Mouse (Mus musculus): ENCODE data around the gene Tbc1d17. TPM values are rescaled to one million over a fixed set of nuclear protein-coding genes. Genes with fewer than 3 reads are reported as not detected.

The Tbc1d17 gene
- polyA plus RNA-seq, 1 experiment from 2014 or later, result 28.3 TPM

GRCm38 (mm10) chr7:44817441-44817840 lies 31.4 kb downstream of the Tbc1d17 start:
- peak overlapping the region; percentile 90 for H3K4me3 ChIP-seq (ENCODE audit: inconsistent target)
- peak overlapping the region; percentile 93 for H3K27ac ChIP-seq
- 20% methylated on average over 3 of the region's 3 CpGs for WGBS (ENCODE audit: missing documents)
- H3K36me3 ChIP-seq (ENCODE audit: inconsistent target), result no peaks in the 10 kb centered on the region
- H3K79me2 ChIP-seq (ENCODE audit: inconsistent target), result peaks cover 59% of the 10 kb centered on the region

GRCm38 (mm10) chr7:44816470-44817021 lies 32.3 kb downstream of the Tbc1d17 start, which contains the start of gene Atf5:
Gene Atf5, minus strand, starts transcription at chr7:44816658.
- H3K79me2 ChIP-seq (ENCODE audit: inconsistent target), result peaks cover 50% of the 10 kb centered on the region
- under 1% methylated on average over 57 of the region's 57 CpGs for WGBS (ENCODE audit: missing documents)
- peak within 1 kb of the TSS; percentile 93 for H3K27ac ChIP-seq
- peak within 1 kb of the TSS; percentile 90 for H3K4me3 ChIP-seq (ENCODE audit: inconsistent target)
- no peaks in the 10 kb centered on the region for H3K36me3 ChIP-seq (ENCODE audit: inconsistent target)

DNA sequence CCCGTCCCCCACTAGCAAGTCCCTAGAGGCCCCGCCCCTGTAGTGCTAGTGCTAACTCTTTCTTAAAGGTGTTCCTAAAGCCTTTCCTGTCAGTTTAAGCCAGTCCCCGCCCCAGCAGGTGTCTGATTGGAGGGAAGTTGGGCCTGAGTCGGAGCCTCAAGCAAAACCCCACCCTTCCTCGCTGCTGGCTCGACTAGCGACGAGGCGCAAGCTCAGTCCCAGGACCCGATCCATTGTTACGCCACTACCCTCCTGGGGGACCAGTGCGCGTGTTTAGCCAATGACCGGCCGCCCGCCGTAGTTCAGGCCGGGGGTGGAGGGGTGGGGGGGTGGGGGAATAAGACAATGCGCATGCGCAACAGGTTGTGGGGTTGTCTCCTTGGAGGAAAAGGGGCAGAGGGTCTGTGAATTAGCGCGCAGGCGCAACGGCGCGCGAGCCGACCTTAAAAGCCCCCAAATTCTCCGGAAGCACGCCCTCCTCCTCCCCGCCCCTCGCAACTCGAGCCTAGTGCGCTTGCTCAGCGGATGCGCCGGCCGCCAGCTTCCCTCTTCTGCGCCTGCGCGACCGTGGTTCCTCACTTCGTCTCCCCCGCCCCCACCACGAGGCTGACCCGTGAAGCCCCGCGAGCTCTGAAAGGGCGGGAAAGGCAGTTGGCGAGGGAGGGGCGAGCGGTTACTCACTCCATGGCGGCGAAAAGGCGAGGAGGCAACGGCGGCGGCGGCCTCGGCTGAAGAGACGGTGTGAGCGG lies 33.0 kb downstream of the Tbc1d17 start, which contains the start of the genes Nup62 and Il4i1:
Gene Nup62 (plus strand): TSS at position 368 of the 749 bp plus-strand sequence.
Gene Il4i1 (plus strand): TSS at position 667 of the 749 bp plus-strand sequence.
- H3K4me3 ChIP-seq (ENCODE audit: inconsistent target), result peak within 1 kb of the TSS; percentile 90
- peak within 1 kb of the TSS; percentile 93 for H3K27ac ChIP-seq
- under 1% methylated on average over 61 of the region's 62 CpGs for WGBS (ENCODE audit: missing documents)
- peaks cover 44% of the 10 kb centered on the region for H3K79me2 ChIP-seq (ENCODE audit: inconsistent target)
- H3K36me3 ChIP-seq (ENCODE audit: inconsistent target), result no peaks in the 10 kb centered on the region

GRCm38 (mm10) chr7:44814952-44815553 lies 33.8 kb downstream of the Tbc1d17 start:
- 63% methylated on average over 11 of the region's 14 CpGs for WGBS (ENCODE audit: missing documents)
- Histone ChIP-seq H3K36me3 (ENCODE audit: inconsistent target) (no peaks in the 10 kb centered on the region), H3K4me3 (ENCODE audit: inconsistent target) (peak overlapping the region; percentile 90), H3K79me2 (ENCODE audit: inconsistent target) (peaks cover 35% of the 10 kb centered on the region), H3K27ac (peak overlapping the region; percentile 93)

- Histone ChIP-seq H3K79me2 (ENCODE audit: inconsistent target) (peaks cover 29% of the 10 kb centered on the region), H3K4me3 (ENCODE audit: inconsistent target) (no peak overlapping the region), H3K36me3 (ENCODE audit: inconsistent target) (no peaks in the 10 kb centered on the region), H3K27ac (no peak overlapping the region)
- 90% methylated on average over 2 of the region's 4 CpGs for WGBS (ENCODE audit: missing documents)
Observed at GRCm38 (mm10) chr7:44814423-44814822, 34.5 kb downstream of the Tbc1d17 start.

- Histone ChIP-seq H3K36me3 (ENCODE audit: inconsistent target) (no peaks in the 10 kb centered on the region), H3K27ac (no peak overlapping the region), H3K79me2 (ENCODE audit: inconsistent target) (peaks cover 25% of the 10 kb centered on the region), H3K4me3 (ENCODE audit: inconsistent target) (no peak overlapping the region)
- WGBS (ENCODE audit: missing documents), result 96% methylated on average over 3 of the region's 3 CpGs
Observed at GRCm38 (mm10) chr7:44813985-44814384, 34.9 kb downstream of the Tbc1d17 start.

GRCm38 (mm10) chr7:44812651-44813325 lies 36.1 kb downstream of the Tbc1d17 start:
- Histone ChIP-seq H3K4me3 (ENCODE audit: inconsistent target) (no peak overlapping the region), H3K27ac (no peak overlapping the region), H3K79me2 (ENCODE audit: inconsistent target) (peaks cover 13% of the 10 kb centered on the region), H3K36me3 (ENCODE audit: inconsistent target) (no peaks in the 10 kb centered on the region)
- 98% methylated on average over 15 of the region's 20 CpGs for WGBS (ENCODE audit: missing documents)

GRCm38 (mm10) chr7:44810819-44811557 lies 37.9 kb downstream of the Tbc1d17 start:
- no peak overlapping the region for H3K27ac ChIP-seq
- 91% methylated on average over 7 of the region's 7 CpGs for WGBS (ENCODE audit: missing documents)
- H3K79me2 ChIP-seq (ENCODE audit: inconsistent target), result no peaks in the 10 kb centered on the region; the same call in 1 of the 2 replicates
- H3K36me3 ChIP-seq (ENCODE audit: inconsistent target), result no peaks in the 10 kb centered on the region
- H3K4me3 ChIP-seq (ENCODE audit: inconsistent target), result no peak overlapping the region

- Histone ChIP-seq H3K36me3 (ENCODE audit: inconsistent target) (no peaks in the 10 kb centered on the region), H3K79me2 (ENCODE audit: inconsistent target) (no peaks in the 10 kb centered on the region; the same call in 1 of the 2 replicates), H3K27ac (no peak overlapping the region), H3K4me3 (ENCODE audit: inconsistent target) (no peak overlapping the region)
- 86% methylated on average over 4 of the region's 4 CpGs for WGBS (ENCODE audit: missing documents)
Observed at GRCm38 (mm10) chr7:44810365-44810764, 38.5 kb downstream of the Tbc1d17 start.

DNA sequence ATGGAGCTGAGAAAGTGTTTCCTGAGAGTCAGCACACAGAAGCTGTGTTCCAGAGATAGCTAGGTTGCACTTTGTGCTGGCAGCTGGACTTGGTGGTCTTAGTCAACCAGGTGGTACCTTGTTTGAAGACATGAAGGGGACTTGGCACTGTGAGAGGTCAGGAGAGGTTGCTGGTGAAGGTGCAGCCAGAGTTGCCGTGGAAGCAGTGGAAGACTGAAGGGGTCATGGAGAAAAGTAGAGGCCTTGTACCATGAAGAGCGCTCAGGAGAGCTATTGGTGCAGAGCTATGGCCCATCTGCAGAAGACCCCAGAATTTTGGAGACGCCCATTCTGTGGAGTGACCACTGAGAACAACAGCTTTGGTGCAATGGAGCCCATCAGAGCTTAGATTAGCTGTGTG lies 39.4 kb downstream of the Tbc1d17 start:
- H3K27ac ChIP-seq, result no peak overlapping the region
- H3K79me2 ChIP-seq (ENCODE audit: inconsistent target), result no peaks in the 10 kb centered on the region; the same call in 1 of the 2 replicates
- WGBS (ENCODE audit: missing documents), result 97% methylated on average over 3 of the region's 3 CpGs
- H3K4me3 ChIP-seq (ENCODE audit: inconsistent target), result no peak overlapping the region
- H3K36me3 ChIP-seq (ENCODE audit: inconsistent target), result no peaks in the 10 kb centered on the region

GRCm38 (mm10) chr7:44808927-44809326 lies 40.0 kb downstream of the Tbc1d17 start:
- Histone ChIP-seq H3K79me2 (ENCODE audit: inconsistent target) (no peaks in the 10 kb centered on the region; the same call in 1 of the 2 replicates), H3K27ac (no peak overlapping the region), H3K36me3 (ENCODE audit: inconsistent target) (no peaks in the 10 kb centered on the region), H3K4me3 (ENCODE audit: inconsistent target) (no peak overlapping the region)
- 68% methylated on average over 2 of the region's 2 CpGs for WGBS (ENCODE audit: missing documents)

- Histone ChIP-seq H3K27ac (peak overlapping the region; percentile 88), H3K36me3 (ENCODE audit: inconsistent target) (no peaks in the 10 kb centered on the region), H3K4me3 (ENCODE audit: inconsistent target) (no peak overlapping the region), H3K79me2 (ENCODE audit: inconsistent target) (no peaks in the 10 kb centered on the region)
- 50% methylated on average over 6 of the region's 6 CpGs for WGBS (ENCODE audit: missing documents)
Observed at GRCm38 (mm10) chr7:44792781-44793180, 56.1 kb downstream of the Tbc1d17 start.

DNA sequence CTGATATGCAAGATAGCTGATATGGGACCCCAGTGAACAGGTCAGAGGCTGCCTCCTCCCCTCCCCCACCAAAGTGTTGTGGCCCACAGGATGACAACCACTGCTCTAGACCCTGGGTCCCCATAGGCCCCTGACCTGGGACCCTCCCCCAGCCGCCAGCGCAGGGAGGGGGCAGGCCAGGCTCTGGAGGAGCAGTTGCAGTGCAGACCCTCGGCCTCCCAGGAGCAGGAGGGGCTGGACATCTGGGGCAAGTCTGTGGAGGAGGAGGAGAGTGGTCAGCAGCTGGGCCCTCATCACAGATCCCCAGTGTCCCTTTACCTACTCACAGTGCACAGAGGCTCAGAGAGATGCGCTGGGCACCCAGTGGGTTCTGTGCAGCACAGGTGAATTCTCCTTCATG lies 58.8 kb downstream of the Tbc1d17 start:
- no peaks in the 10 kb centered on the region for H3K36me3 ChIP-seq (ENCODE audit: inconsistent target)
- WGBS (ENCODE audit: missing documents), result 77% methylated on average over 3 of the region's 4 CpGs
- no peak overlapping the region for H3K4me3 ChIP-seq (ENCODE audit: inconsistent target)
- no peaks in the 10 kb centered on the region for H3K79me2 ChIP-seq (ENCODE audit: inconsistent target)
- no peak overlapping the region for H3K27ac ChIP-seq

DNA sequence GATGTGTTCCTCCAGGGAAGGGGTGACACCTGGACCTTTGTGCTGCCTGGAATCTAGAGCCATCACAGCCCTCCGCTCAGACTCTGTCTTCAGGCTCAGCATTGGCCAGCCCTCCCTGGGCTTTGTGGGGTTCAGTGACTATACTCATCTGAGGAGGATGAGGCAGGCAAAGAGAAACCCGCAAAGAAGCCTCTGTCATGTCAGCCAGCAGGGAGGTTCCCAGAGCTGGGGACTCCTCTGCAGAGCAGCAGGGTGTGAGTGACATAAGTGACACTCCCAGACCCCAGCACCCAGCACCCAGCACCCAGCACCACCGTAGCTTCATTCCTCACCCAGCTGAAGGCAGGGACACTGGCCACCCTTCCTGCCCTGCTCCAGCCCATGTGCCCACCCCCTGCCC lies 59.3 kb downstream of the Tbc1d17 start:
- 84% methylated on average over 3 of the region's 3 CpGs for whole genome bisulfite sequencing (ENCODE audit: missing documents)
- no peaks in the 10 kb centered on the region for H3K79me2 ChIP-seq (ENCODE audit: inconsistent target)
- H3K27ac ChIP-seq, result no peak overlapping the region
- no peaks in the 10 kb centered on the region for H3K36me3 ChIP-seq (ENCODE audit: inconsistent target)
- no peak overlapping the region for H3K4me3 ChIP-seq (ENCODE audit: inconsistent target)
